Mouse (Mus musculus) c-Kit-negative CD71-positive TER-119-positive erythroid progenitor cells, embryonic 14.5 days (primary cell): ENCODE measurements around the gene Il1a.

ENCODE experiments used
- DNase-seq: peaks from one replicate; pipeline ENCODE4 v3.0.0-alpha.2; 2013; ENCODE audit warnings: low read depth, low spot score

The Il1a gene

GRCm38 (mm10) chr2:129309836-129310235 is at the start of gene Il1a:
Gene Il1a (minus strand): TSS chr2:129309972.
- DNase-seq, result no peak

- DNase-seq, result no peak
Observed at GRCm38 (mm10) chr2:129338138-129338621, 28.4 kb upstream of the Il1a start.

- no peak for DNase-seq
Observed at GRCm38 (mm10) chr2:129333471-129333870, 23.7 kb upstream of the Il1a start.

- DNase-seq, result no peak
Observed at GRCm38 (mm10) chr2:129330540-129330939, 20.8 kb upstream of the Il1a start.

- no peak for DNase-seq
Observed at GRCm38 (mm10) chr2:129330024-129330423, 20.3 kb upstream of the Il1a start.

GRCm38 (mm10) chr2:129328238-129328637 is 18.5 kb upstream of the Il1a start:
- DNase-seq, result no peak

- no peak for DNase-seq
Observed at GRCm38 (mm10) chr2:129324216-129324615, 14.4 kb upstream of the Il1a start.

- no peak for DNase-seq
Observed at GRCm38 (mm10) chr2:129322117-129322635, 12.4 kb upstream of the Il1a start.

GRCm38 (mm10) chr2:129320033-129320605 is 10.3 kb upstream of the Il1a start:
- no peak for DNase-seq

GRCm38 (mm10) chr2:129315831-129316230 is 6.1 kb upstream of the Il1a start:
- DNase-seq, result no peak

GRCm38 (mm10) chr2:129314880-129315279 is 5.1 kb upstream of the Il1a start:
- DNase-seq, result no peak

GRCm38 (mm10) chr2:129313934-129314333 is 4.2 kb upstream of the Il1a start:
- DNase-seq, result no peak

GRCm38 (mm10) chr2:129306020-129306419 is 3.8 kb downstream of the Il1a start:
- DNase-seq, result no peak

GRCm38 (mm10) chr2:129297589-129297982 is 12.2 kb downstream of the Il1a start:
- DNase-seq, result no peak

GRCm38 (mm10) chr2:129296671-129297588 is 12.8 kb downstream of the Il1a start, which contains the start of gene Ckap2l:
Gene Ckap2l (minus strand): TSS chr2:129297212.
- DNase-seq, result peak; percentile 98

- peak; percentile 29 for DNase-seq
Observed at GRCm38 (mm10) chr2:129296086-129296485, 13.7 kb downstream of the Il1a start.

- no peak for DNase-seq
Observed at GRCm38 (mm10) chr2:129295075-129295474, 14.7 kb downstream of the Il1a start.

- no peak for DNase-seq
Observed at GRCm38 (mm10) chr2:129273823-129274222, 35.9 kb downstream of the Il1a start.

GRCm38 (mm10) chr2:129270621-129271020 is 39.2 kb downstream of the Il1a start:
- DNase-seq, result no peak

GRCm38 (mm10) chr2:129269986-129270385 is 39.8 kb downstream of the Il1a start:
- no peak for DNase-seq

GRCm38 (mm10) chr2:129269161-129269643 is 40.6 kb downstream of the Il1a start:
- DNase-seq, result no peak

GRCm38 (mm10) chr2:129267738-129268137 is 42.0 kb downstream of the Il1a start:
- no peak for DNase-seq
